Comparison of ENCODE assay signal across 8 mouse cellular contexts in the genomic region with DNA sequence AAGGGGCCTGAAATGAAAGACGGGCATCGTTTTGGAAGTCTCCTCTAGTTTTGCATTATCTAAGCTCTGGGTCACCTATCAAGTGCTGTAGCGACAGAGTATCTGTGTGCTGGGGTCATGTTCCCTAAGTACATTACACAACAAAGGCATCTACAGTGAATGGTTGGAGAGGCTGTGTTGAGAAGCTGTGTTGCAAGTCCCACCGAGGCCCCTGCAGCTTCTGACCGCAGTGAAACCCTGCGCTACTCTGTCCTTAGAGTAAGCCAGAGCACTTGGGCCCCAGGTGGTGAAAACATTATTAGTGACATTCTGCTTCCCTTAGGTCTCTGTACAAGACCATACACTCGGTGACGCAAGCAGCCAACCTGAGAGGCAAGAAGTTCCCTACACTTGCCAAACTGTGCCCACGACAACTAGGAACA. TPM values are rescaled to one million over a fixed set of nuclear protein-coding genes. Genes with fewer than 3 reads are reported as not detected.
DNase-seq lines count a peak whose midpoint lies in the region; ATAC-seq and TF ChIP-seq lines count a peak whose summit lies in the region.

No protein-coding gene starts in this region.

- peak overlapping the region; percentile 86 for H3K4me2 ChIP-seq in forebrain, postnatal 0 days (ENCODE audit: low read depth)
- H3K4me2 ChIP-seq in liver, embryonic 13.5 days: peak overlapping the region; percentile 80

- peak overlapping the region; percentile 85 for H3K9ac ChIP-seq in forebrain, postnatal 0 days
- peak overlapping the region; percentile 63; the same call in 1 of the 2 replicates for H3K9ac ChIP-seq in liver, embryonic 13.5 days

- H3K9me3 ChIP-seq in E14TG2a.4 (ENCODE audit: low read length): no peaks in the 10 kb centered on the region
- H3K9me3 ChIP-seq in forebrain, postnatal 0 days (ENCODE audit: low read length): no peaks in the 10 kb centered on the region
- no peaks in the 10 kb centered on the region for H3K9me3 ChIP-seq in liver, embryonic 13.5 days (replicated peaks)

- 30% methylated on average over 9 of the region's 9 CpGs for WGBS in forebrain, postnatal 0 days
- WGBS in liver, embryonic 13.5 days (ENCODE audit: insufficient replicate concordance): 21% methylated on average over 9 of the region's 9 CpGs

- H3K36me3 ChIP-seq in E14TG2a.4 (ENCODE audit: insufficient read depth, low read length): no peaks in the 10 kb centered on the region
- H3K36me3 ChIP-seq in forebrain, postnatal 0 days (ENCODE audit: insufficient read depth): 0 out of 2 replicates have a peak, but pooled peaks cover 4% of the 10 kb centered on the region
- H3K36me3 ChIP-seq in liver, embryonic 13.5 days: no peaks in the 10 kb centered on the region

- ATAC-seq in forebrain, postnatal 0 days: no peak; the same call in 1 of the 2 replicates
- ATAC-seq in liver, embryonic 13.5 days (ENCODE audit: low read depth): peak; percentile 25

- peak overlapping the region; percentile 87 for H3K4me3 ChIP-seq in E14TG2a.4 (replicated peaks; ENCODE audit: low read length)
- peak overlapping the region; percentile 61 for H3K4me3 ChIP-seq in forebrain, postnatal 0 days (ENCODE audit: low read depth, low read length)
- H3K4me3 ChIP-seq in liver, embryonic 13.5 days (replicated peaks): peak overlapping the region; percentile 64

- peaks cover 63% of the 10 kb centered on the region for H3K27me3 ChIP-seq in E14TG2a.4 (ENCODE audit: insufficient read depth, low read length)
- H3K27me3 ChIP-seq in forebrain, postnatal 0 days (ENCODE audit: insufficient read depth, low read length): no peaks in the 10 kb centered on the region
- peaks cover 44% of the 10 kb centered on the region for H3K27me3 ChIP-seq in liver, embryonic 13.5 days

- peak; percentile 28 for DNase-seq in embryo, embryonic 10.5 days (ENCODE audit: low spot score)
- DNase-seq in embryo, embryonic 11 days: no peak
- DNase-seq in forebrain, postnatal 0 days: no peak
- peak; percentile 5 for DNase-seq in liver, embryonic 13.5 days
- DNase-seq in layer of hippocampus, adult 8-10 months (ENCODE audit: low spot score in 2 of 2): no peak
- DNase-seq in layer of hippocampus, adult 9-10 months (ENCODE audit: low spot score): no peak
- no peak for DNase-seq in right cerebral cortex, postnatal 36 days (ENCODE audit: low spot score in 2 of 2)

- no peak for TF ChIP-seq CTCF in E14TG2a.4 (conservative IDR thresholded peaks at IDR 0.05; ENCODE audit: low read length)
- TF ChIP-seq CTCF in forebrain, postnatal 0 days (IDR thresholded peaks at IDR 0.05; ENCODE audit: low read depth): no peak

- H3K27ac ChIP-seq in forebrain, postnatal 0 days (ENCODE audit: low read depth, low read length): peak overlapping the region; percentile 87; the same call in 1 of the 2 replicates
- peak overlapping the region; percentile 61; the same call in 1 of the 2 replicates for H3K27ac ChIP-seq in liver, embryonic 13.5 days

- peaks cover 14% of the 10 kb centered on the region for H3K4me1 ChIP-seq in E14TG2a.4 (replicated peaks; ENCODE audit: low read depth, low read length)
- peaks cover 7% of the 10 kb centered on the region; the same call in 1 of the 2 replicates for H3K4me1 ChIP-seq in forebrain, postnatal 0 days (ENCODE audit: insufficient read depth)
- peaks cover 35% of the 10 kb centered on the region for H3K4me1 ChIP-seq in liver, embryonic 13.5 days (replicated peaks)

RNA-seq across cellular contexts. Expression of a gene that starts 20.5 kb away (rescaled TPM):
- 33.6 and 41.9 TPM in 2 replicates for total RNA-seq in forebrain, postnatal 0 days (2014; rRNA removed)
- polyA plus RNA-seq in forebrain, postnatal 0 days (2015; fragmentation: Nextera tagmentation; extraction: Ambion mirVana): 18.3 and 38.0 TPM in 2 replicates
- 1.8 and 2.4 TPM in 2 replicates for polyA plus RNA-seq in liver, embryonic 13.5 days (2015; fragmentation: Nextera tagmentation; extraction: Ambion mirVana)
- 10 to 100 TPM; 42.6 to 51.0 (median 49.1) TPM for total RNA-seq in layer of hippocampus, adult 8-10 months (2022)

Comparison
In these comparisons a context has a peak if more than half of its experiments do, and no peak if none do; other contexts are left out.
1. DNase-seq: peak in embryo, embryonic 10.5 days (single experiment) and liver, embryonic 13.5 days (single experiment); none in embryo, embryonic 11 days (single experiment), forebrain, postnatal 0 days (single experiment), layer of hippocampus, adult 8-10 months (0 of 2), layer of hippocampus, adult 9-10 months (single experiment) and right cerebral cortex, postnatal 36 days (0 of 2).
2. Peak in every context shown above with its lines, with median percentiles within 50 percentile points of each other: H3K4me3 ChIP-seq.